Mouse (Mus musculus): Measurements from ENCODE around the gene Stk32c.

The Stk32c gene

GRCm38 (mm10) chr7:139235651-139236358 is 22.7 kb upstream of the Stk32c start:
- POLR2A ChIA-PET: interaction anchor here in 3 of 4 experiments (0.7 to 6.1 kb wide), 12 partner anchors 10 to 63 kb away, joined by 3 to 53 read pairs (median 4); partner anchors contain the start of genes Lrrc27 (in 2 of the 3), Pwwp2b (in 2 of the 3) and Stk32c (in 2 of the 3)
- CTCF ChIA-PET: interaction anchor here in 3 of 4 experiments (0.6 to 4.2 kb wide), 12 partner anchors 11 to 317 kb away, joined by 3 to 55 read pairs (median 4); partner anchors contain the start of genes Lrrc27 (in 1 of the 3) and Stk32c (in 1 of the 3)

- CTCF ChIA-PET: interaction anchor here (0.5 to 4.2 kb wide), 48 partner anchors 8 to 574 kb away, joined by 3 to 55 read pairs (median 5); partner anchors contain the start of genes Lrrc27 (in 4 of the 4), Stk32c (in 4 of the 4), Dpysl4 (in 1 of the 4) and Pwwp2b (in 1 of the 4)
- POLR2A ChIA-PET: interaction anchor here (0.6 to 6.1 kb wide), 24 partner anchors 9 to 708 kb away, joined by 3 to 53 read pairs (median 4); partner anchors contain the start of genes Lrrc27 (in 2 of the 4), Pwwp2b (in 2 of the 4) and Stk32c (in 2 of the 4)
These were observed 21.5 kb upstream of the Stk32c start for GRCm38 (mm10) chr7:139234426-139235188.

GRCm38 (mm10) chr7:139233714-139234113 is 20.6 kb upstream of the Stk32c start:
- ChIA-PET CTCF (interaction anchor here (0.5 to 4.2 kb wide), 58 partner anchors 9 to 1592 kb away, joined by 3 to 55 read pairs (median 4); partner anchors contain the start of genes Lrrc27 (in 3 of the 4), Stk32c (in 3 of the 4), Dpysl4 (in 1 of the 4) and Pwwp2b (in 1 of the 4)), POLR2A (interaction anchor here (0.6 to 6.1 kb wide), 20 partner anchors 8 to 648 kb away, joined by 3 to 53 read pairs (median 4); partner anchors contain the start of genes Lrrc27 (in 2 of the 4), Pwwp2b (in 2 of the 4), Stk32c (in 2 of the 4) and Dpysl4 (in 1 of the 4))

GRCm38 (mm10) chr7:139230241-139230640 is 17.1 kb upstream of the Stk32c start:
- ChIA-PET CTCF (interaction anchor here in 2 of 4 experiments (0.9 to 2.0 kb wide), 8 partner anchors 22 to 739 kb away, joined by 3 to 6 read pairs (median 4); no protein-coding TSS in a partner anchor), POLR2A (interaction anchor here in 3 of 4 experiments (0.6 to 5.4 kb wide), 8 partner anchors 9 to 133 kb away, joined by 3 to 25 read pairs (median 4); partner anchors contain the start of genes Lrrc27 (in 1 of the 3) and Stk32c (in 1 of the 3))

GRCm38 (mm10) chr7:139229837-139230236 is 16.7 kb upstream of the Stk32c start:
- ChIA-PET CTCF (interaction anchor here in 2 of 4 experiments (0.9 to 2.0 kb wide), 9 partner anchors 21 to 740 kb away, joined by 3 to 6 read pairs (median 4); no protein-coding TSS in a partner anchor), POLR2A (interaction anchor here in 3 of 4 experiments (0.6 to 5.4 kb wide), 10 partner anchors 9 to 133 kb away, joined by 3 to 25 read pairs (median 4); partner anchors contain the start of genes Lrrc27 (in 1 of the 3) and Stk32c (in 1 of the 3))

GRCm38 (mm10) chr7:139228447-139229171 is 15.5 kb upstream of the Stk32c start:
- ChIA-PET POLR2A (interaction anchor here in 2 of 4 experiments (0.9 to 5.4 kb wide), 7 partner anchors 9 to 16 kb away, joined by 3 to 25 read pairs (median 5); partner anchors contain the start of genes Lrrc27 (in 2 of the 2) and Stk32c (in 2 of the 2)), CTCF (interaction anchor here in 3 of 4 experiments (0.5 to 1.5 kb wide), 6 partner anchors 16 to 1685 kb away, joined by 3 to 5 read pairs (median 3); partner anchors contain the start of genes Lrrc27 (in 1 of the 3) and Stk32c (in 1 of the 3))

GRCm38 (mm10) chr7:139226416-139226815 is 13.3 kb upstream of the Stk32c start:
- POLR2A ChIA-PET: interaction anchor here in 2 of 4 experiments (1.0 to 5.4 kb wide), 3 partner anchors 8 to 25 kb away, joined by 3 to 25 read pairs (median 10); partner anchors contain the start of genes Lrrc27 (in 1 of the 2) and Stk32c (in 1 of the 2)
- CTCF ChIA-PET: interaction anchor here in 3 of 4 experiments (0.5 to 1.7 kb wide), 5 partner anchors 26 to 428 kb away, joined by 3 to 6 read pairs (median 3); no protein-coding TSS in a partner anchor

GRCm38 (mm10) chr7:139224725-139225124 is 11.6 kb upstream of the Stk32c start:
- ChIA-PET CTCF (interaction anchor here in 2 of 4 experiments (0.8 to 1.7 kb wide), 5 partner anchors 9 to 259 kb away, joined by 3 to 7 read pairs (median 3); no protein-coding TSS in a partner anchor), POLR2A (interaction anchor here in 2 of 4 experiments (0.6 to 3.0 kb wide), 6 partner anchors 10 to 164 kb away, joined by 3 to 10 read pairs (median 4); partner anchors contain the start of gene Inpp5a (in 1 of the 2))

GRCm38 (mm10) chr7:139224070-139224469 is 11.0 kb upstream of the Stk32c start:
- CTCF ChIA-PET: interaction anchor here in 3 of 4 experiments (0.8 to 1.2 kb wide), 3 partner anchors 10 to 75 kb away, joined by 3 to 7 read pairs (median 3); no protein-coding TSS in a partner anchor
- POLR2A ChIA-PET: interaction anchor here in 2 of 4 experiments (0.6 to 3.0 kb wide), 5 partner anchors 9 to 165 kb away, joined by 3 to 10 read pairs (median 4); partner anchors contain the start of gene Inpp5a (in 1 of the 2)

- ChIA-PET CTCF (interaction anchor here in 3 of 4 experiments (0.7 to 2.0 kb wide), 5 partner anchors 9 to 193 kb away, joined by 3 to 6 read pairs (median 5); partner anchors contain the start of genes Lrrc27 (in 1 of the 3) and Stk32c (in 1 of the 3)), POLR2A (interaction anchor here in 3 of 4 experiments (0.8 to 3.5 kb wide), 10 partner anchors 9 to 141 kb away, joined by 3 to 11 read pairs (median 3); partner anchors contain the start of genes Lrrc27 (in 2 of the 3) and Stk32c (in 2 of the 3))
These were observed 9.2 kb upstream of the Stk32c start for GRCm38 (mm10) chr7:139222341-139222740.

GRCm38 (mm10) chr7:139221856-139222255 is 8.7 kb upstream of the Stk32c start:
- ChIA-PET POLR2A (interaction anchor here in 3 of 4 experiments (0.8 to 3.5 kb wide), 9 partner anchors 9 to 142 kb away, joined by 3 to 11 read pairs (median 3); partner anchors contain the start of genes Lrrc27 (in 2 of the 3) and Stk32c (in 2 of the 3)), CTCF (interaction anchor here in 3 of 4 experiments (0.7 to 2.0 kb wide), 6 partner anchors 9 to 192 kb away, joined by 3 to 6 read pairs (median 4); partner anchors contain the start of genes Lrrc27 (in 2 of the 3) and Stk32c (in 2 of the 3))

GRCm38 (mm10) chr7:139221072-139221471 is 8.0 kb upstream of the Stk32c start:
- CTCF ChIA-PET: interaction anchor here in 3 of 4 experiments (1.1 to 2.0 kb wide), 3 partner anchors 8 to 78 kb away, joined by 4 to 6 read pairs (median 5); partner anchors contain the start of genes Lrrc27 (in 1 of the 3) and Stk32c (in 1 of the 3)
- POLR2A ChIA-PET: interaction anchor here in 3 of 4 experiments (0.6 to 3.5 kb wide), 8 partner anchors 8 to 86 kb away, joined by 3 to 11 read pairs (median 4); partner anchors contain the start of genes Lrrc27 (in 2 of the 3) and Stk32c (in 2 of the 3)

GRCm38 (mm10) chr7:139220303-139220702 is 7.2 kb upstream of the Stk32c start:
- POLR2A ChIA-PET: interaction anchor here in 3 of 4 experiments (0.5 to 3.5 kb wide), 5 partner anchors 8 to 370 kb away, joined by 3 to 11 read pairs (median 4); no protein-coding TSS in a partner anchor
- CTCF ChIA-PET: interaction anchor here (0.5 to 2.3 kb wide), 4 partner anchors 13 to 255 kb away, joined by 3 to 6 read pairs (median 5); no protein-coding TSS in a partner anchor

- CTCF ChIA-PET: interaction anchor here in 2 of 4 experiments (1.6 to 2.3 kb wide), 3 partner anchors 14 to 84 kb away, joined by 6 to 8 read pairs (median 7); no protein-coding TSS in a partner anchor
These were observed 6.4 kb upstream of the Stk32c start for GRCm38 (mm10) chr7:139219486-139219885.

More at GRCm38 (mm10) chr7:139219486-139219885, 6.4 kb upstream of the Stk32c start:
- POLR2A ChIA-PET: interaction anchor here in 2 of 4 experiments (1.0 to 3.5 kb wide), 4 partner anchors 9 to 15 kb away, joined by 3 to 11 read pairs (median 4); no protein-coding TSS in a partner anchor

All from embryonic stem cell, embryonic (primary cell).